Mouse (Mus musculus) heart, postnatal 0 days (tissue): Measurements from ENCODE around the gene Fbxl18.

ENCODE experiments used
- CTCF ChIP-seq: IDR thresholded peaks from 2 replicates; pipeline ENCODE4 v1.5.1; 2016; ENCODE audit warnings: antibody characterized with exemption, control low read depth, low read depth
- EP300 ChIP-seq: IDR thresholded peaks from 2 replicates; pipeline ENCODE4 v1.6.1; 2016; ENCODE audit warnings: antibody characterized with exemption, low read depth

DNA sequence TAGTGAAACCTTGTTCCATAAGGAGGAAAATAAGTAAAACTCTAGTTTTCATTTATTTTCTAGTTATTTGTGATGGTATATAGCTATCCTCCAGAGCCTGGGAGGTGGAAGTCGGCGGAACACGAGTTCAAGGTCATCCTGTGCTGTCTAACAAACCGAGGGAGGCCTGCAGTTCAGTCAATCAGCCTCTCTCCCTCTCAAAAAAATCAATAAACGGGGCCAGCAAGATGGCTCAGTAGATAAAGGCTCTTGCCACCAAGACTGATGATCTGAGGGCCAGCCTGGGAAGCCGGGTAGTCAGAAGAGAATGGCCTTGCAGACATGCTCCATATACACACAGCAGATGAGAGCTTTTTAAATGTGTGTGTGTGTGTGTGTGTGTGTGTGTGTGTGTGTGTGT is 71.1 kb downstream of the Fbxl18 start:
- no peak for TF ChIP-seq CTCF
- TF ChIP-seq EP300: no peak
